27 mouse cellular contexts compared by ENCODE assay signal in genomic region chr8:87908940-87909339, GRCm38 (mm10). TPM values are rescaled to one million over a fixed set of nuclear protein-coding genes. Genes with fewer than 3 reads are reported as not detected.
"Had no signal": no experiment of that assay in that cellular context is flagged by ENCODE, and none has a peak within 500 bp of the region (broad histone marks: within the 10 kb centered on the region; RNA-seq: fewer than 3 reads in every experiment).

No protein-coding gene starts in this region.

- H3K9me3 ChIP-seq: heart, embryonic 13.5 days; heart, embryonic 15.5 days; hindbrain, embryonic 13.5 days; hindbrain, embryonic 15.5 days; kidney, embryonic 15.5 days; limb, embryonic 10.5 days; limb, embryonic 12.5 days; liver, embryonic 13.5 days; liver, embryonic 15.5 days had no signal

- DNase-seq: gastrocnemius, postnatal 14 days; gastrocnemius, postnatal 36 days; heart, adult 11 months; heart, adult 2 months; heart, postnatal 14 days; heart, postnatal 36 days; kidney, adult 11 months; kidney, adult 2 months; kidney, adult 9 months; kidney, postnatal 14 days; kidney, postnatal 36 days; liver; liver, embryonic 13.5 days; liver, postnatal 0 days had no signal

- H3K36me3 ChIP-seq: heart, embryonic 13.5 days; heart, embryonic 15.5 days; hindbrain, embryonic 13.5 days; hindbrain, embryonic 15.5 days; kidney, embryonic 15.5 days; liver, embryonic 13.5 days; liver, embryonic 15.5 days had no signal

- H3K27me3 ChIP-seq: heart, embryonic 13.5 days; heart, embryonic 15.5 days; hindbrain, embryonic 13.5 days; hindbrain, embryonic 15.5 days; kidney, embryonic 15.5 days; limb, embryonic 12.5 days; liver, embryonic 13.5 days; liver, embryonic 15.5 days had no signal

- H3K4me3 ChIP-seq: heart, adult 2 months; heart, embryonic 13.5 days; heart, embryonic 15.5 days; hindbrain, embryonic 13.5 days; hindbrain, embryonic 15.5 days; kidney, embryonic 15.5 days; left cerebral cortex, adult 2 months; limb, embryonic 10.5 days; limb, embryonic 12.5 days; liver, embryonic 13.5 days; liver, embryonic 15.5 days had no signal

- H3K4me2 ChIP-seq: heart, embryonic 11.5 days; heart, embryonic 13.5 days; heart, embryonic 15.5 days; hindbrain, embryonic 13.5 days; hindbrain, embryonic 15.5 days; kidney, embryonic 15.5 days; limb, embryonic 12.5 days; liver, embryonic 11.5 days; liver, embryonic 13.5 days; liver, embryonic 15.5 days had no signal

- H3K9ac ChIP-seq: heart, embryonic 13.5 days; heart, embryonic 15.5 days; hindbrain, embryonic 13.5 days; hindbrain, embryonic 15.5 days; kidney, embryonic 15.5 days; limb, embryonic 12.5 days; liver, embryonic 13.5 days; liver, embryonic 15.5 days; liver, postnatal 0 days had no signal

- H3K27ac ChIP-seq: heart, adult 2 months; heart, embryonic 13.5 days; heart, embryonic 15.5 days; hindbrain, embryonic 13.5 days; hindbrain, embryonic 15.5 days; kidney, embryonic 15.5 days; kidney, postnatal 0 days; left cerebral cortex, adult 2 months; limb, embryonic 10.5 days; limb, embryonic 12.5 days; liver, embryonic 13.5 days; liver, embryonic 15.5 days had no signal

- H3K4me1 ChIP-seq: heart, embryonic 15.5 days; liver, embryonic 13.5 days; liver, embryonic 15.5 days had no signal

RNA-seq across cellular contexts. Expression of gene Zfp423, which starts 50.5 kb away (rescaled TPM):
- total RNA-seq: hematopoietic stem cell, adult 5-6 weeks had no signal
